Mouse (Mus musculus) testis, adult 2 months (tissue): Measurements from ENCODE around the gene Nbeal2. TPM values are rescaled to one million over a fixed set of nuclear protein-coding genes. Genes with fewer than 3 reads are reported as not detected.
"Not testable (repeated sequence)": the region's sequence is repeated elsewhere in the genome, so short reads cannot be mapped to it uniquely, and the experiment has no call there.

Source experiments
- H3K27ac ChIP-seq: fragments of 200-500 bp; 2 replicates; pipeline ENCODE4 v1.5.1; 2012; ENCODE audit warnings: low read depth, low read length; ENCODE audit not compliant: control insufficient read depth, insufficient read depth
- H3K27me3 ChIP-seq: fragments of 200-500 bp; 2 replicates; pipeline ENCODE4 v1.6.1; 2012; ENCODE audit warnings: mild to moderate bottlenecking, low read length, moderate library complexity; ENCODE audit not compliant: control insufficient read depth, insufficient read depth
- H3K36me3 ChIP-seq: fragments of 200-500 bp; 2 replicates; pipeline ENCODE4 v1.6.1; 2012; ENCODE audit warnings: mild to moderate bottlenecking, low read length; ENCODE audit not compliant: control insufficient read depth, insufficient read depth
- H3K4me1 ChIP-seq: fragments of 200-500 bp; 2 replicates; pipeline ENCODE4 v1.6.1; 2012; ENCODE audit warnings: low read length; ENCODE audit not compliant: control insufficient read depth, insufficient read depth
- H3K4me3 ChIP-seq: fragments of 200-500 bp; 2 replicates; pipeline ENCODE4 v1.5.1; 2012; ENCODE audit warnings: low read depth, mild to moderate bottlenecking, low read length, moderate library complexity, mixed read lengths; ENCODE audit not compliant: control insufficient read depth
- CTCF ChIP-seq: fragments of 200-500 bp; IDR thresholded peaks from 2 replicates; pipeline ENCODE4 v1.5.1; 2012; ENCODE audit warnings: low read depth, mild to moderate bottlenecking, inconsistent platforms, low read length, moderate library complexity; ENCODE audit not compliant: control insufficient read depth, insufficient read depth, insufficient replicate concordance
- POLR2A ChIP-seq: fragments of 200-500 bp; IDR thresholded peaks from 2 replicates; pipeline ENCODE4 v1.6.1; 2012; ENCODE audit warnings: low read depth, mild to moderate bottlenecking, inconsistent platforms, low read length, moderate library complexity; ENCODE audit not compliant: control insufficient read depth
- polyA plus RNA-seq: library from polyadenylated mRNA; depleted of rRNA; stranded (reverse); fragments of >200 nt; gene quantifications from 2 replicates; pipeline ENCODE4 v1.2.3, GENCODE M21; 2012

Gene Nbeal2
- polyA plus RNA-seq, 1 experiment: 5.4 TPM

DNA sequence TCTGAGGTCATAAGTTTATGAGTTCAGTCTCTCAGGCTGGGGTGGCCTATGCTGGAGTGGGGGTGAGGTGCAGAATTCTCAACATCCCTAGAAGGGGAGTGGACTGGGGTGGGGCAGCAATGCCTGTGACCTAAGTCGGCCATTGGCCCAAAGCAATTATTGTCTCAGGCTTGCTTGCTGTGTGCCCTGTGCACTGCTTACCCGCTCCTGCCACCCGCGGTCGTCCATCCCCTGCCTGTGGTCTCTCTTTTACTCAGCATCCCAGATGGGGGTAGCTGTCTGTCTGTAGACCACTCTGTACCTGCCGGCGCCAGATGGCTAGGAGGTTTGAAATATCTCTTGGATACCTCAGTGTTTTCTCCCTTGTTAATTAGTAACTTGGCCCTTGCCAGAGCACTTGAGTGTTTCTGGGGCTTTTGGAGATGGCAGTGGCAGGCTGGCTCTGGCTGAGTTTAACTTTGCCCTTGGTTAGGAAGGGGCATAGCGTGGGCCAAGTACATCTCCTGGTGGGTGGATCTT is 35.4 kb upstream of the Nbeal2 start:
- no peaks in the 10 kb centered on the region for H3K27me3 ChIP-seq
- H3K4me1 ChIP-seq: peaks cover 1% of the 10 kb centered on the region
- TF ChIP-seq CTCF: no peak
- no peak for TF ChIP-seq POLR2A
- no peaks in the 10 kb centered on the region for H3K36me3 ChIP-seq
- H3K27ac ChIP-seq: no peak overlapping the region
- H3K4me3 ChIP-seq: no peak overlapping the region

DNA sequence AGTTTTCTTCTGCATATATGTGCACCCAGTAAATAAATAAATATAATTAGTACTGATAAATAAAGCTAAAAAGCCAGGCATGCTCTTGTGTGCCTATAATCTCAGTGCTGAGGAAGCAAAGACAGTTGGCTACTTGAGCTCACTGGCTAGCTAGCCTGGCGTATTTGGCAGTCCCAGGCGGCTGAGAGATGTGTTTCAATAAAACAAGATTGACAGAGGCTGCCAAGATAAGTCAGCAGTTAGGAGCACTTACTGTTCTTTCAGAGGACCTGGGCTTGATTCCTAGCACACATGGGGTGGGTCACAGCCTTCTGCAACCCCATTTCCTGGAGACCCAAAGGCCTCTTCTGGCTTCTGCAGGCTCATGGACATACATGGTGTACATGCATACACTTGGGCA is 33.9 kb upstream of the Nbeal2 start:
- Histone ChIP-seq H3K36me3 (no peaks in the 10 kb centered on the region), H3K27me3 (no peaks in the 10 kb centered on the region), H3K27ac (no peak overlapping the region), H3K4me3 (no peak overlapping the region), H3K4me1 (peaks cover 5% of the 10 kb centered on the region)
- TF ChIP-seq POLR2A: no peak

DNA sequence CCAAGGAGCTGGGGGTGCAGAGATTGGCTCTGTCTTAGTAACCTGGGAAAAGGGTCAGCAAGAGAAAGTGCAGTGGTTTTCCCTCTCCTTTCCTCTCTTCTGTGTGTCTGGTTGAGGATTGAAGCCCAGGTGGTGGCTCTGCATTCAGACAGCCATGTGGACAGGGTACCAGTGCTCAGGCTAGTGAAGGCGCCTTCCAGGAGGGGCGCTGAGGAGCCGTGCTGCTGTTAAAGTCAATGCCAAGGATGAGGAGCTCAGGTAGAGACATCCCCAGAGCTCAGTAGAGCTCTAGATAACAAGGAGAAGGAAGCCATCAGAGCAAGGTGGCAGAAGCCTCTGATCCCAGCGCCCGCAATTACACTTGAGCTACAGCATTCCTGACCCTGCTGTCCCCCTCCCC is 33.1 kb upstream of the Nbeal2 start:
- no peak for TF ChIP-seq CTCF
- no peak for TF ChIP-seq POLR2A
- no peaks in the 10 kb centered on the region for H3K36me3 ChIP-seq
- H3K27me3 ChIP-seq: no peaks in the 10 kb centered on the region
- no peak overlapping the region for H3K27ac ChIP-seq
- no peak overlapping the region for H3K4me3 ChIP-seq
- peaks cover 8% of the 10 kb centered on the region for H3K4me1 ChIP-seq

DNA sequence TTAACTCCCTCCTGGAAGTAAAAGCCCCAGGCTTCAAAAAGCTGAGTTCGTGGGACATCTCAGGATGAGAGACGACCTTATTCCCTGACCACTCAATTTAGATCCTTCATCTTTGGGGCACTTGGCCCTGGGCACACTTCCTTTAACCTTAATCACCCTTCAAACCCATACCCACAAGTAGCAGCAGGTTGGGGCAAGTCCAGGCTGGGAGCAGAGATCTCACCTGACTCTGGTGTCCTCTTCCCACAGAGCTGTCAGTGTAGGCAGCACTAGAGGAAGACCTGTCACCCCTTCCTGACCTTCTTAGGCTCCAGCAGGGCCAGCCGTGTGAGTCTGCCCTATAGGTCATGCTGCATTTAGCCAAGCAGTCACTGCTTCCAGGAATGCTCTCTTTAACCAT is 32.5 kb upstream of the Nbeal2 start:
- TF ChIP-seq POLR2A (no peak), CTCF (no peak)
- Histone ChIP-seq H3K27me3 (no peaks in the 10 kb centered on the region), H3K36me3 (no peaks in the 10 kb centered on the region), H3K27ac (no peak overlapping the region), H3K4me3 (no peak overlapping the region), H3K4me1 (peaks cover 10% of the 10 kb centered on the region)

DNA sequence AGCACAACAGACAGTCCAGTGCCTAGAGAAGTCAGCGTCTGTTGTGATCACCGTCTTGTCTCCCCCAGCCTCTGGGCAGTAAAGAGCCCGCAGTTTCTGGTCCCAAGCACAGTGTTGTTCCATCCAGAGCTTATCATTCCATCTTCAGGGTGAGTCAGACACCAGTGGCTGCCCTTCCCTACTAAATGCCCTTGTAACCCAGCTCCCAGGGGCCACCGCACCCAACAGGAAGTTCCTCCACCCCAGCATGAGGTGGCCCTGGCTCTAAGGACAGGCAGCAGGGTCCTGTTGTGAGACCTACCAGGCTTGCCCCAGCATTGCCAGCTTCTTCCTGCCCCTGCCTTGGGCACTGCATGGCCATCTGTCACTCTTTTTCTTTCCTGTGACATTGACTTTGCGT is 31.6 kb upstream of the Nbeal2 start:
- Histone ChIP-seq H3K4me1 (peaks cover 10% of the 10 kb centered on the region), H3K27me3 (no peaks in the 10 kb centered on the region), H3K27ac (no peak overlapping the region), H3K36me3 (no peaks in the 10 kb centered on the region), H3K4me3 (no peak overlapping the region)
- TF ChIP-seq POLR2A (no peak), CTCF (no peak)

DNA sequence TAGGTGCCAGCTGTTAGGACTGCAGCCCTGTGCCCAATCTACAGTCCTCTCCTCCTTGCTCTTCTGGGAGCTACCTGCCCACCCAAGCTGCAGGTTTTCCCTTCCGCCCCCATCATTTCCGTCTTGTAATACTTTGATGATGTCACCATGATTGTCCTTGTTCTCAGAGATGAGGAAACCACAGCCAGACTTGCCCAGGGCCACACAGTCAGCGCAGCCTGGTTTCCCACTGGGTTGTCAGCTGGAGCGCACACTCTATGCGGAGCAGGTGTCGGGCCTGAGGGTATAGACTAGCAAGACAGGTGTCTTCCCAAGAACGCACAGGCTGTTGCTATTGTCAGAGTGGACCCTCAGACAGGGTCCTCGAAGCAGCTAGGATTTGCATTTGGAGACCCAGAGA is 31.2 kb upstream of the Nbeal2 start:
- Histone ChIP-seq H3K4me1 (peaks cover 10% of the 10 kb centered on the region), H3K27me3 (no peaks in the 10 kb centered on the region), H3K36me3 (no peaks in the 10 kb centered on the region), H3K4me3 (no peak overlapping the region), H3K27ac (no peak overlapping the region)
- no peak for TF ChIP-seq CTCF
- TF ChIP-seq POLR2A: no peak

DNA sequence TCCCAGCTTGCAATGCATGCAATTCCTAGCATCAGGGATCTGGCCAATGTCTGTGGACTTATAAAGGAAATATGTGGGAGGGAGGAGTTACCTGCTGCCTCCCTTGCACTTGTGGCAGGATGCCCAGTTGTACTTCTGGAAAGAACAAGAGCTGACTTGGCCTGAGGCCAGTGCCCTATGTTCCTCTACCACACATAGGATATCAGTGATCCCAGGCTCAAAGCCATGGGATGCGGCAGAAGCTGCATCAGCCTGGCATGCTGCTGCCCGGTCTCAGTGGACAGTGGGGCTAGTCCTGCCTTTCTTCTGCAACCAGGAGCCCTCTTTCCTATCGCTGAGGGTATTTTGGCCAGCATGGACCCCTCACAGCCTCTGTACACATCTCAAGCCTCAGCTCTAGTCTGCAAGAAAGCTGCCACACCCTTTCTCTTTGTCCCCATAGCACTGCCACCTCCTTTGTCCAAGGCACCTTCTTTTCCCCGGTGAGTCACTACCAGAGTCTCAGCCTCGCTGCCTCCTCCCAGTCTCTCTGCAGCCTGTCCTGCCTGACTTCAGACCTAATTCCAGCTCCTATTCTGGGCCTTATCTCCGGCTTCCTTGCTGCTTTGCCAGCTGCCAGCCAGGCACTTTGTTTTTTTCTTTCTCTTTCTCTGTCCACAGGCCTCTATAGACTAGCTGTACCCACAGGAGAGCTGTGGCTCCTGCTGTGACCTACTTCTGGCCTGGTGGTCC is 30.3 kb upstream of the Nbeal2 start:
- H3K27ac ChIP-seq: peak overlapping the region; percentile 46
- H3K36me3 ChIP-seq: no peaks in the 10 kb centered on the region
- peaks cover 10% of the 10 kb centered on the region for H3K4me1 ChIP-seq
- no peak overlapping the region for H3K4me3 ChIP-seq
- no peaks in the 10 kb centered on the region for H3K27me3 ChIP-seq
- no peak for TF ChIP-seq CTCF
- TF ChIP-seq POLR2A: no peak

DNA sequence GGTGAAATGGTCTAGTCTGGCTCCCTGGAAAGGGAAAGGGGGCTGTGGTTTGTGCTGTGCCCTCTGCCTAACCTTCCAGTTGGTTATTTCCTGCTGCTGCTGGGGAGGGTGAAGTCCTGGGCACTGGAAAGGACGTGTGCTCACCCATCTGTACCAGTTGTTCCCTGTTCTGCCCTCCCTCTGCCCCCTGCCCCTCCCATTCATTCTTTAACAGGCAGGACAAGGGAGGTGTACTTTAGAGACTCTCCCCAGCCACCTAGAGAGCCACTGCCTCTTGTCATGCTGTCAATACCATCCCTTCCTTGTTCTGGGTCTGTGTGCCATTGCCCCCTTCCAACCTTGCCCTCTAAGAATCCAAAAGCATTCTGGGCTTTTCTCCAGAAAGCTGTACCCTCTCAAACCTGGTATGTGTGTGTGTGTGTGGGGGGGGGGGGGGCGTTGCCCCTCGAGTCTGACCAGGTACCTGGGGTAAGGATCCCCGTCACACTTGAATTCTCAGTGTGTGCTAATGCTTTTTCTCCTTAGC is 29.7 kb upstream of the Nbeal2 start:
- no peak overlapping the region for H3K4me3 ChIP-seq
- no peaks in the 10 kb centered on the region for H3K36me3 ChIP-seq
- no peak for TF ChIP-seq CTCF
- TF ChIP-seq POLR2A: no peak
- H3K27ac ChIP-seq: no peak overlapping the region
- H3K4me1 ChIP-seq: peaks cover 10% of the 10 kb centered on the region
- H3K27me3 ChIP-seq: no peaks in the 10 kb centered on the region

DNA sequence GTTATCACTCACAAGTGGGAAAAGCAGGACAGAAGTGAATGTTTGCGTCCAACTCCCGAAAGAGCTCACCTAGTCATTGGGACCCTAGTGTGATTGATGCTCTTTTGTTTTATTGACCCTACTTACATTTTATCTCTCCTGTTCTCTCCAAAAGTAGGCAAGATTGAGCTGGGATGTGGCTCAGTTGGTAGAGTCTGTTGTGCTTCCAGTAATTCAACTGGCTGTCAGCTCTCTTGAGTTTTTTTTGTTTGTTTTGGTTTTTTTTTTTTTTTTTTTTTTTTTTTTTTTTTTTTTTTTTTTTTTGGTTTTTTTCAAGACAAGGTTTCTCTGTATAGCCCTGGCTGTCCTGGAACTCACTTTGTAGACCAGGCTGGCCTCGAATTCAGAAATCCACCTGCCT is 28.7 kb upstream of the Nbeal2 start:
- H3K27me3 ChIP-seq, H3K36me3 ChIP-seq, H3K4me3 ChIP-seq, H3K27ac ChIP-seq: not testable (repeated sequence)
- H3K4me1 ChIP-seq: peaks cover 10% of the 10 kb centered on the region
